Mouse (Mus musculus): ENCODE measurements around the gene Prl2b1. TPM values are rescaled to one million over a fixed set of nuclear protein-coding genes. Genes with fewer than 3 reads are reported as not detected.

The Prl2b1 gene
- not detected for total RNA-seq (2021)
- long read RNA-seq, experiment 1 = 0 reads
- long read RNA-seq, experiment 2 = 0 reads

DNA sequence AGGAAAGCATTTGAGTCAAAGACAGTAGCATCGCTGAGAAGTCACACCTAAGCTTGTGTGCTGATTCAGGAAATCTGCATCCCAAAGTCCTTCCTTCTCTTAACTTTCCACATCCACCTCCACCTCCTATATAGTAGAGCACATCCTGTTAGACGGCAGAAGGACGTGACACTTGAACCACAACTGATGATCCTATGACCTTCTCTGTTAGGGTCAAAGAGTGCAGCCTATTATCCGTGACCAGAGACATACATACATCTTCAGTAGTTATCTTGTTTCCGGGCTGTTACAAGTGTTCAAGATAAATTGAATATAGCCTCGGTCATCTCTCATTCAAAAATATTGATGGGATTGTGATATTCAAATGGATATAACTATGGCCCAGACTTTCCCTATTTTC lies at the start of gene Prl2b1:
Gene Prl2b1, minus strand, starts transcription at position 101 of the 400 bp plus-strand sequence.
- no peak for DNase-seq
- intact Hi-C loops (cut with DNase I) = no loop called here

DNA sequence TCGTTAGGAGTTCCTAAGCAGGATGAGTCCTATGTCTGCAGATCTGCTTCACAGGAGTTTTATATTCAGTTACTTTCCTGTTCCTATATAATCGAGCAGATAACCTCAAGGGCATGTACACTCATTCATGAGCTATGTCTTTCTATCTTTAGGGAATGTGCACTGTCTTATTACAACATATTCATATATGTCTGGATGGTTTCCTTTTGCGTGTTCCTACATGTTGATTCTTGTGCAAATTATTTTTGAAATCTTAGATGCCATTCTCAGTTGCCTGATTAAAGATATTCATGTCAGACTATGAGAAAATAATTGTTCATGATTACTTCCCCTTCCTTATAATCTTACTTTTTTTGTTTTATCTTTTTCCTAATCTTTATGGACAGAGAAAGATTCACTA lies 47.9 kb upstream of the Prl2b1 start, which contains the start of gene Prl8a6:
Gene Prl8a6, minus strand, starts transcription at position 101 of the 400 bp plus-strand sequence.
- intact Hi-C loops (cut with DNase I) = no loop called here
- no peak for DNase-seq

DNA sequence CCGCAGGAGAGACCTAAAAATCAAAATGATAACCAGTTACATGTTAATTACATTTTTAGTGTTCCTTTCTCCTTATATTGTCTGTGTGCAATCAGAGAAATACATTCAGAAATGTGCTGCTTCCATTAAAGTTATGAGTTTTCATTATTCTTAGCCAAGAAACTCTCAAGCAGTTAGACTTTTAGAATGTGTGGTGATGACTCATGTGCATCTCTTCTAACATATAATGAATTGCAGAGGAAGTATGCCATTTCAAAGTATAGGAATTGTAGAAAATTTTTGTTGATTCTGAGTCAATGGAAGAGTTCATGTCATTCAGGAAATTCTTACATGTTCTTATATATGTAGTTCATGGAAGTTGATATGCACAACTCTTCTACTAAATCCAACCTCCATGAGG lies 42.5 kb upstream of the Prl2b1 start:
- no peak for DNase-seq
- intact Hi-C loops (cut with DNase I) = no loop called here

DNA sequence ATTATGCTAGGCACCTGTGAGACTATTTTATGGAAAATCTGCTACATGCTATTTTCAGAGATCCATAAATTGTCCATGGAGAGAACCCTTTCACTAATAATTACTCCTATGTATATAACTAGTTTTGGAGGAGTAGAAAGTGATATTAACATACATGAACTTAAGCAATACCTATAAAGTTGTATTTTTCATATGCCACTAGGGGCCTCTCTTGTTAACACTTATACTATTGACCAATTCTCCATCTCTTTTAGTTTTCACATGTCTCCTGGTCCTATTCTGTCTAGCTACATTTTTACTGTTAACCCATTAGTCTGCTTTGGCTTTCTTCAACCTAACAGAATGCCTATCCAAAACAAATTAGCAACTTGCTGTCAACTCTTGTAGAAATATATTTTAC lies 23.0 kb upstream of the Prl2b1 start:
- intact Hi-C loops (cut with DNase I) = no loop called here
- no peak for DNase-seq

DNA sequence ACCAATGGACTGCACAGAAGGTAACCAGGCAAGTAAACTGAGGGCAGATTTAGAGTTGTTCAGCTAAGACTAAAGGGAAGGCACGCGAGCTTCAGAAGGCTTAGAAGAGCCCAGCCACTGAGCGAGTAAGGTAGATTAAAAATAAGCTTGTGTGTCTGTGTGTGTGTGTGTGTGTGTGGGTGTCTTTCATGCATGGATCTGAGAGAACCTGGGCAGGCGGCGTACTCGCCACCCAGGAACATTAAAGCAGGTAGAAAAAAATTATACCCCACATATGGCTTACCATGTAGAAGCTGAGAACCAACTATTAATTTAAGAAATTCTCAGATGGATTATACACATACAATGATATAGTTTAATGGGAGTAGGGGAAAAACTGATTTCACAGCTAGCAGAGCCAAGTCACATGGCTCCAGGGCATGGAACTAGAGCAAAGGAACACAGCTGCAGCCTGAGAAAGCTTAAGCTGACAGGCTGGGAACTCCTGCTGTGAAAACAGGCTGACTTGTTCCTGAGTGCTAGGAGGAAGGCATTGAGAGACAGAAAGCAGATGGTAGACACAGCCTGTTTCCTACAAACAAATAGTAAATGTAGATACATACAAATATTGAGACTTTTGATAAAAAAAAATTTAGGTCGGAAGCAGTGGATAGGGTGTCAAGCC lies 8.5 kb upstream of the Prl2b1 start:
- no peak for DNase-seq
- intact Hi-C loops (cut with DNase I) = no loop called here

DNA sequence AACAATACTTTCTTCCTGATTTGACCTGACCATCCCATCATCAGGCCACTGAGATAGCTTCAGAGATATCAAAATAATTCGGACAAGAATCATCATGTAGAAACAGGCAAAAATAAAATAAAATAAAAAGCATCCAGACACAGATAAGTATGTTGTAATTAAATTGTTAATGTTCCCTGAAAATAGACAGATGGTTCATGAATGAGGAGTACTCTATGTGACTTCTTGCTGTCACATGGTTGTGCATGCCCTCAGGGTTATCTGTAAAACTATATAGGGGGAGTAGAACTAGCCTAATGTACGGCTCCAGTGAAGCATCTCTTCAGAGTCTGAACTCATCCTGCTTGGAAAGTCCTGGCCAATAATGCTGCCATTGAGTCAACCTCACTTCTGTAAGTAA lies 45.3 kb downstream of the Prl2b1 start, which contains the start of gene Prl8a2:
Gene Prl8a2, plus strand, starts transcription at position 301 of the 400 bp plus-strand sequence.
- DNase-seq = no peak
- intact Hi-C loops (cut with DNase I) = no loop called here

DNA sequence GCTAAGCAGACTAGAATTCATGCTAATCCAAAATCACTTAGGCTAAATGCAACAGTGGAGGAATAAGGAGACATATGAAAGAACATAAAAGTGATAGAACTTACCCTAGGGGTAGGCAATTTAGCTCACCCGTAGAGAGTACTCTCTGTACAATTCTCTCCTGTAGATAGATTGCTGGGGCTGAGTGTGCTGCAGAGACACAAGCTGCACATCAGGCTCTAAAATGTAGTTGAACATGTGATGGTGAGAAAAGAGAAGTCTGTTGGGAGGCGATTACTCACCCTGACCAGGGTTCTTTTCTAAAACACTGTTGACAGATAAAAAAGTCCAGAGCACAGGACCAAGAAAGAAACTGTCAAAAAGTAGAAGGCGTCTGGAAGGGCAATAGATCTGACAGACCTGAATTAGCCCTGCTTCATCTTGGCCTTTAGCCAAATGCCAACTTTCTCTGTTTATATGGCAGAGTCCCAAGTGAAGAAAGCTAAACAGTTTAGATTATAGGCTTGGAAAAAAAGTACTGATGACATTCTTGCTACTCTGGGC lies 47.8 kb downstream of the Prl2b1 start:
- intact Hi-C loops (cut with DNase I) = no loop called here
- no peak for DNase-seq

DNA sequence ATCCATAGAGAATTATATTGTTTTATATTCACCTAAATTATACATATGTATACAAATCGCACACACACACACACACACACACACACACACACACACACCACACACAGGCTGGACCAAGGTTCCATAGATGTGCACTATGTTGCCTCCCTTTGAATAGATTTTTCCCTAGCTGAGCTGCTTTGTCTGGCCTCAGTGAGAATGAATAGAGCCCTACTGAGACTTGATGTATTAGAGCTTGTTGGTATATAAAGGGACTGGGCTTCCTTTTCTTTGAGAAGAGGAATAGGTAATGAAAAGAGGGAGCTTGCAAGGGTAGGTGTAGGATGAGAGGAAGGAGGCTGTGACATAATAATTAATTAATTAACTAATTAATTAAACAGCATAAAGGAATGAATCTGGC lies 55.7 kb downstream of the Prl2b1 start:
- DNase-seq = no peak
- intact Hi-C loops (cut with DNase I) = no loop called here

Other genes starting within 250 kb of the Prl2b1 start
- gene Prl3d3, start 234.1 kb downstream of the Prl2b1 start, total RNA-seq (2021) = not detected
- not detected for gene Prl3c1, start 194.2 kb downstream of the Prl2b1 start, total RNA-seq (2021)
- not detected for gene Prl3b1, start 149.0 kb downstream of the Prl2b1 start, total RNA-seq (2021)
- gene Prl3a1, start 131.4 kb downstream of the Prl2b1 start, total RNA-seq (2021) = not detected
- not detected for gene Prl6a1, start 78.2 kb downstream of the Prl2b1 start, total RNA-seq (2021)
- gene Prl8a2, start 45.2 kb downstream of the Prl2b1 start, total RNA-seq (2021) = not detected
- gene Prl8a6, start 47.8 kb upstream of the Prl2b1 start, total RNA-seq (2021) = not detected
- not detected for gene Prl8a8, start 122.4 kb upstream of the Prl2b1 start, total RNA-seq (2021)
- gene Prl8a9, start 173.8 kb upstream of the Prl2b1 start, total RNA-seq (2021) = not detected
- not detected for gene Prl8a1, start 191.3 kb upstream of the Prl2b1 start, total RNA-seq (2021)
- not detected for gene Prl7b1, start 219.7 kb upstream of the Prl2b1 start, total RNA-seq (2021)